Mouse (Mus musculus) G1E (cell line): Measurements from ENCODE around the gene Cog8. TPM values are rescaled to one million over a fixed set of nuclear protein-coding genes. Genes with fewer than 3 reads are reported as not detected.

ENCODE experiments used
- ATAC-seq: 2 replicates; pipeline ENCODE4 v1.8.0; 2016; ENCODE audit warnings: mild to moderate bottlenecking; ENCODE audit not compliant: insufficient number of reproducible peaks, poor library complexity, low FRiP score, severe bottlenecking; ENCODE audit errors: extremely low read depth
- DNase-seq: peaks from one replicate; pipeline ENCODE4 v3.0.0; 2012; ENCODE audit warnings: low spot score
- H3K27me3 ChIP-seq: 2 replicates; pipeline ENCODE4 v1.6.1; 2012; ENCODE audit warnings: mild to moderate bottlenecking, low read length, inconsistent platforms; ENCODE audit not compliant: insufficient read depth
- H3K36me3 ChIP-seq: replicated peaks from 2 replicates; pipeline ENCODE3; 2012; ENCODE audit warnings: mild to moderate bottlenecking, inconsistent platforms
- H3K4me1 ChIP-seq: 2 replicates; pipeline ENCODE4 v1.6.1; 2012; ENCODE audit warnings: low read depth, low read length, inconsistent platforms, mixed read lengths; ENCODE audit not compliant: insufficient read depth
- H3K4me3 ChIP-seq: 2 replicates; pipeline ENCODE4 v1.5.1; 2012; ENCODE audit warnings: low read depth, mild to moderate bottlenecking, inconsistent platforms, low read length, moderate library complexity, mixed read lengths
- H3K9me3 ChIP-seq: replicated peaks from 2 replicates; pipeline ENCODE4 v1.6.1; 2012; ENCODE audit warnings: inconsistent platforms
- CTCF ChIP-seq: IDR thresholded peaks from 2 replicates; pipeline ENCODE4 v1.5.1; 2012; ENCODE audit warnings: low read depth, low read length, inconsistent platforms, mixed read lengths
- GATA1 ChIP-seq: IDR thresholded peaks from 2 replicates; pipeline ENCODE4 v1.6.1; 2012; ENCODE audit warnings: borderline replicate concordance, low read length, inconsistent platforms, mixed read lengths
- GATA2 ChIP-seq: IDR thresholded peaks from 2 replicates; pipeline ENCODE4 v1.6.1; 2012; ENCODE audit warnings: low read depth, low read length, inconsistent platforms, borderline replicate concordance
- POLR2AphosphoS5 ChIP-seq: IDR thresholded peaks from 2 replicates; pipeline ENCODE4 v1.6.1; 2012; ENCODE audit warnings: low read depth, low read length, inconsistent platforms; ENCODE audit not compliant: insufficient replicate concordance
- TAL1 ChIP-seq: conservative IDR thresholded peaks from 2 replicates; pipeline ENCODE4 v1.6.1; 2012; ENCODE audit warnings: low read depth, low read length, inconsistent platforms, mixed read lengths
- polyA plus RNA-seq: library from polyadenylated mRNA; stranded (reverse); fragments of >175 nt; gene quantifications from 2 replicates; pipeline ENCODE4 v1.2.3, GENCODE M21; 2012
- total RNA-seq, 2 experiments: library from RNA; stranded (forward) in 1 of 2; stranded (reverse) in 1 of 2; fragments of 200-1000 nt in 1 of 2; fragments of >200 nt in 1 of 2; fragmentation: Nextera tagmentation in 1 of 2; gene quantifications; 2 replicates each; pipeline ENCODE4 v1.2.3; 2014 to 2017

Cog8 gene
- total and polyA plus RNA-seq, 3 experiments: 24.6 to 49.9 (median 29.4) TPM

GRCm38 (mm10) chr8:107065511-107066496, 9.3 kb upstream of the Cog8 start, which contains the start of gene Tmed6:
Gene Tmed6 (minus strand): TSS chr8:107065644.
- Histone ChIP-seq H3K4me3 (no peak within 1 kb of the TSS), H3K4me1 (peaks cover 22% of the 10 kb centered on the region), H3K27me3 (peaks cover 8% of the 10 kb centered on the region), H3K9me3 (no peaks in the 10 kb centered on the region), H3K36me3 (peaks cover 31% of the 10 kb centered on the region)
- DNase-seq: peak; percentile 28
- ATAC-seq: peak; percentile 75
- no peak for TF ChIP-seq TAL1
- TF ChIP-seq GATA2: no peak
- TF ChIP-seq POLR2AphosphoS5: no peak
- TF ChIP-seq CTCF: no peak
- no peak for TF ChIP-seq GATA1

- DNase-seq: no peak
- Histone ChIP-seq H3K4me1 (peaks cover 31% of the 10 kb centered on the region), H3K36me3 (peaks cover 34% of the 10 kb centered on the region), H3K9me3 (no peaks in the 10 kb centered on the region), H3K27me3 (peaks cover 8% of the 10 kb centered on the region), H3K4me3 (no peak overlapping the region)
- TF ChIP-seq CTCF (no peak), GATA2 (no peak), TAL1 (no peak), POLR2AphosphoS5 (no peak), GATA1 (no peak)
- ATAC-seq: no peak
Measured at GRCm38 (mm10) chr8:107062613-107063012, 6.1 kb upstream of the Cog8 start.

- peak; percentile 16; the same call in 1 of the 2 replicates for ATAC-seq
Measured at GRCm38 (mm10) chr8:107056973-107057369, 482 bp upstream of the Cog8 start.

GRCm38 (mm10) chr8:107052046-107052445, 4.4 kb downstream of the Cog8 start:
- Histone ChIP-seq H3K4me1 (peaks cover 58% of the 10 kb centered on the region), H3K9me3 (no peaks in the 10 kb centered on the region), H3K27me3 (no peaks in the 10 kb centered on the region), H3K36me3 (peaks cover 78% of the 10 kb centered on the region), H3K4me3 (no peak overlapping the region)
- ATAC-seq (no peak), DNase-seq (no peak)
- TF ChIP-seq TAL1 (no peak), POLR2AphosphoS5 (no peak), CTCF (no peak), GATA2 (no peak), GATA1 (no peak)

More at GRCm38 (mm10) chr8:107056973-107057369, 482 bp upstream of the Cog8 start:
- no peak for DNase-seq
- no peaks in the 10 kb centered on the region for H3K27me3 ChIP-seq
- no peaks in the 10 kb centered on the region for H3K9me3 ChIP-seq
- peak overlapping the region; percentile 100 for H3K4me3 ChIP-seq
- H3K36me3 ChIP-seq: peaks cover 72% of the 10 kb centered on the region
- peaks cover 45% of the 10 kb centered on the region for H3K4me1 ChIP-seq
- TF ChIP-seq GATA1 (no peak), GATA2 (no peak), TAL1 (no peak), CTCF (no peak), POLR2AphosphoS5 (no peak)

GRCm38 (mm10) chr8:107049480-107049879, 7.0 kb downstream of the Cog8 start:
- H3K4me1 ChIP-seq: peaks cover 65% of the 10 kb centered on the region
- H3K9me3 ChIP-seq: no peaks in the 10 kb centered on the region
- no peak for DNase-seq
- peak overlapping the region; percentile 80; the same call in 1 of the 2 replicates for H3K4me3 ChIP-seq
- ATAC-seq: no peak
- no peaks in the 10 kb centered on the region for H3K27me3 ChIP-seq
- TF ChIP-seq CTCF: no peak
- TF ChIP-seq POLR2AphosphoS5: no peak
- TF ChIP-seq GATA2: no peak
- TF ChIP-seq GATA1: no peak
- no peak for TF ChIP-seq TAL1
- peaks cover 97% of the 10 kb centered on the region for H3K36me3 ChIP-seq

GRCm38 (mm10) chr8:107048061-107048941, 8.2 kb downstream of the Cog8 start, which contains the start of gene Pdf:
Gene Pdf (minus strand): TSS chr8:107048614.
- Histone ChIP-seq H3K9me3 (no peaks in the 10 kb centered on the region), H3K36me3 (peaks cover 97% of the 10 kb centered on the region), H3K4me3 (peak within 1 kb of the TSS; percentile 80), H3K4me1 (peaks cover 64% of the 10 kb centered on the region), H3K27me3 (no peaks in the 10 kb centered on the region)
- ATAC-seq (peak; percentile 66), DNase-seq (peak; percentile 71)
- no peak for TF ChIP-seq GATA1
- no peak for TF ChIP-seq CTCF
- no peak for TF ChIP-seq POLR2AphosphoS5
- no peak for TF ChIP-seq GATA2
- no peak for TF ChIP-seq TAL1
